Mouse (Mus musculus) lung, postnatal 14 days (tissue): ENCODE results near the gene Dgcr8.

Experiments
- DNase-seq: peaks from one replicate; pipeline ENCODE4 v3.0.0; 2021

Gene Dgcr8

DNA sequence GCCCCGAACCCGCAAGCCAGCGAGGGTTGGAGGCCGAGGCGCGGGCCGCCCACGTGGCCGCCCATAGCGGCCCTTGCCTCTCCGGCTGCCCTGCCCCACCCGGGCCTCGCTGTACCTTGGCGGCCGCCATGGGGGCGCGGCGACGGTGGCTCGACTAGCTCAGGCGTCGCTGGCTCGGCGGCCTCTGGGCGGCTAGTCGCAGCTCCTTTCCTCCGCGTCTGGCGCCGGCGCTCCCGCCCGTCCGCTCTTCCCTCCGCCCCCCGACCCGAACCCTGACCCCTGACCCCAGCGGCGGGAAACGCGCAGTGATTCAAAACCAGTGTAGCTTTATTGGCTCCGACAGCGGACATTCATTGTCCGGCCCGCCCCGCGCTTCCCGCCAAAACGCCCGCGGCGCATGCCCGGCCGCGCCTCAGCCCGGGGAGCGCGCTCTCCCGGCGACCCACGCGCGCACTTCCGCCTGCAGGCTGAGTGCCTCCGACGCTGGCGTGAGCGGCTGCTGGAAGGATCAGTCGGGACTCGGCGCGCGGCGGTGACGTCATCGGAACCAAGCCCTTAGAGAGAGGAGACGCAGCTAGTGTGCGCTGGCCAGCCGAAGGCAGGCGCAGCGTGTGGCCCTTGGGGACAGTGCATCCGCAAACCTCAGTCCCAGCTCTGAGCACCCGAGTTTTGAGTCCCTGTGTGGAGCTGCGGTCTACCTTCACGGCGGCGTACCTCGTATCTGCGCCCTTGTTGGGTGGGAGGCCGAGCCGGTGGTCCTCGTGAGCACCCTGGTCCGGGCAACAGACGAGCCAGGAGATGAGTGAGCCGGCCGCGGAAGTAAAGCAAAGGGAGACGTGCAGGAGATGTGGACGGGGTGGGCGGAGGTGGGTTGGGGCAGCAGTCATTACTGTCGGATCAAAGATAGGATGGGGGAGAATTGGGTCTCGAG is 40.3 kb downstream of the Dgcr8 start, which contains the start of the genes Trmt2a and Ranbp1:
Gene Trmt2a, plus strand, starts transcription at position 247 of the 931 bp plus-strand sequence.
Gene Ranbp1, minus strand, starts transcription at position 300 of the 931 bp plus-strand sequence.
- DNase-seq: peak; percentile 99

- peak; percentile 3 for DNase-seq
These were observed 41.3 kb downstream of the Dgcr8 start for GRCm38 (mm10) chr16:18247521-18248399.

GRCm38 (mm10) chr16:18241581-18241980 is 47.5 kb downstream of the Dgcr8 start:
- no peak for DNase-seq

GRCm38 (mm10) chr16:18236676-18237501 is 52.2 kb downstream of the Dgcr8 start:
- no peak for DNase-seq

GRCm38 (mm10) chr16:18235389-18236065 is 53.5 kb downstream of the Dgcr8 start:
- peak; percentile 73 for DNase-seq

GRCm38 (mm10) chr16:18234671-18235388 is 54.2 kb downstream of the Dgcr8 start, which contains the start of gene Zdhhc8:
Gene Zdhhc8 (minus strand): TSS chr16:18235136.
- peak; percentile 79 for DNase-seq

- no peak for DNase-seq
These were observed 55.0 kb downstream of the Dgcr8 start for GRCm38 (mm10) chr16:18233919-18234670.

DNA sequence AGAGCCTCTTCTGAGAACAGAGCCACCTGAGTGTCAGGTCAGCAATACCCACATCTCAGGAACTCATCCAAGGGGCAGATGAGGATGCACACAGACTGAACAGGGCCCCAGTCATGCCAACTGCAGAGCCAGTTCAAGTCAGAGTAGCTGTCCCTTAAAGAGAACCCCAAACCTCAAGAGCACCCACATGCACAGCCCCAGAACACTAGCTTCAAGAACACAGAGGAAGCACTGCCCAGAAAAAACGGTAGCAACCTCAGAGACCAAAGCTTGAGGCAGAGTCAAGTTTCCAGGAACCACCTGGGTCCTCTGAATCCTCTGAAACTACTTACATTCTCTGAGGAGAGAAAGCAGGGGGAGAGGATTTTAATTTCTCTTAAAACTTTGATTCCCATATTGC is 55.6 kb downstream of the Dgcr8 start:
- DNase-seq: no peak

DNA sequence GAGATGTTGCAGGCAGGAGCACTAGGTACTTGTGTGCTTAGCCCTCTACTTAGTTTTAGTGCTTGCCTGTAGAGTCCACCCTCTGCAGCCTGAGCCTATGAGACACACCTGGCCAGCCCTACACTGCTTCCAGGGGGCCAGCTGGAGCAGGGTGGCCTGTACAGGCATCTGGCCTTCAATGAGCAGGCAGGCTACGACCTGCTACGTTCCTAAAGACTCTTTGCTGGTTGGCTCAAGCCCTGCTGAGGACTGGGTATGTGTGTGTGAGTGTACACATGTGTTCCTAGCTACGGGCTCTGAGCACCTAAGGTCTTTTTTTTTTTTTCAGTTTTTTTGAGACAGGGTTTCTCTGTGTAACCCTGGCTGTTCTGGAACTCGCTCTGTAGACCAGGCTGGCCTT is 57.6 kb downstream of the Dgcr8 start:
- DNase-seq: no peak

DNA sequence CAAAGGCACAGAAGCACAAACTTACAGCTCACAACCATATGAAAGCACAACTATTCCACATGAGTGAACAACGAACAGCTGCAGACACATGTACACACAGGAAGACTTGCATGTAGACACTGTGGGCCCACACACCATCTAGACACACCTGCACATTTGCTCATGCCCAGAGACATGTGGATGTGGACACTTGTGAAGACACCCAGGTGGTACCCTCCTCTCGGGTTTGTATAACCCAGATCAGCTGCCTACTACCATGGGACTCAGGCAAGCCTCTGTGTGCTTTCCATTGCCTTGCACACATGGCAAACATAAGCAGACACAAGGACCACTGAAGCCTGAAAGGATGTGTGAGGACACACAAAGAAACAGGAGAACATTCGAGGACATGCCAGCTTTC is 58.0 kb downstream of the Dgcr8 start:
- no peak for DNase-seq

DNA sequence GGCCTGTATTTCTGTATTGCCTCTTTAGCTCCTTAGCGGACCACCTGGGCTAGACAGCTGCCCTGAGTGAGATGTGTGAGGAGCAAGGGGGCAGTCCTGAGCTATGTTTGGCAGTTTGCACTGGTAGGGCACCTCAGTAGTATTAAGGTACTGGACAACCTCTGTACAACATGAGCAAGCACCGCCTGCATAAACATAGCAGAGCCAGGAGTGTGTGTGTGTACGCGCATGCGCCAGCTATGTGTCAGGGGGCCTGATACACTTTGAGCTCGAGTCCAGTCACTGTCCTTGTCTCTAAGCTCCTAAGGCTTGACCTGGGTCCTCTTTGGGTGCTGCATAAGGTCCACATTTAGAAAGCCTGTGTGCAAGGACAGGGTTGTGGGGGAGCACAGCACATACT is 58.4 kb downstream of the Dgcr8 start:
- DNase-seq: no peak

DNA sequence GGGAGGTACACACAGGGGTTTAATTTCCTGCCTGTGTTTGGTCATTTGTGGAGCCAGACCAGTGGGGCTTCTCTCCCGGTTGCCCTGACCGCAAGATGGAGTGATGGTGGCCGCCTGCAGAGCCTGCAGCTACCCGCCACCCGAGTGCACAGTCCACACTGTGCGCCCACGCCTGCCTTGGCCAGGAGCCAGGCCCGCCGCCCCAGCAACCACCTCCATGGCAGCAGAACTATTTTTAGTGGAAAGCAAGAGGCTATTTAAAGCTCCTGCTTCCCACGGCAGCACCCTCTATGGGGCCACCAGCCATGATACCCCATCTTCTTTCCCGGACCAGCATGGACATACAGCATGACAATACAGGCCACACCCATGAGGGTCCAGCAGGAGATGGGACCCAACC is 59.4 kb downstream of the Dgcr8 start:
- no peak for DNase-seq

GRCm38 (mm10) chr16:18228856-18229255 is 60.2 kb downstream of the Dgcr8 start:
- DNase-seq: no peak

DNA sequence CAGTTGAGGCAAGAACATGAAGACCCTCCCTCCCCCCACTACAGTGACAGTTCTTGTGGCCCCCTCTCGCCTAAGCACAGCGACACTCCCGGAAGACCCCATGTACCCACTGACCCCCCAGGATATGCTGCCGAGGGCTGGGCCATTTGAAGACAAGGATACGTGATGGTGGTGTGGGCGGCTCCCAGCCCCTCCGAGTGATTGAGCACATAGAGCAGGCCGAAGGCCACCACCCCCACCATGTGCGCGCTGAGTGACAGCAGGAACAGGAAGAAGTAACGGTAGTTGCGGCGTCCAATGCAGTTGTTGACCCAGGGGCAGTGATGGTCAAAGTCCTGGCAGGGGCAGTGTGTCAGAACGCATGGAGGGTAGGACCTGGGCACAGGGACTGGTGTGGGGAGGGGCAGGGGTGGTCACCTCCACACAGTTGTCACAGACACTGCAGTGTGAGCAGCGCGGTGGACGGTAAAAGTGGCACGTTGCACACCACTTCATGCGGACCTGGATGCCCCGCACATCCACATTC is 61.1 kb downstream of the Dgcr8 start:
- no peak for DNase-seq

DNA sequence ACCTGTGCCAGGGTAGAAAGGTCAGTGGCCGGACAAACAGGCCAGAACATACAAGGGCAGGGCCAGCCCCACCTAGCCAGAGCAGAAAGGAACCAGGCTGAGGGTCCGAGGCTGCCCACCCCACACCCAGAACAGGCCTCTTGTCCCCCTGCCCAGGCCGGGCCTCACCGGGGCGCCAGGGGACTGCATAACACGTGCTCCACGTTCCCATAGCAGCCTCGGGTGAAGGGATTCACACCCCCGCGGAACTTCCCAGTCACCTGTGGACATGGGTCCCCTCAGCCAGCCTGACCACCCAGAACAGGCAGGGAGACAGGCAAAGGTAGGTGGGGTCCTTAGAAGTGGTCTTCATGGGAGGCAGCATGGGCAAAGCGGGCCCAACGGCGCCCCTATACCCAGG is 61.9 kb downstream of the Dgcr8 start:
- no peak for DNase-seq

DNA sequence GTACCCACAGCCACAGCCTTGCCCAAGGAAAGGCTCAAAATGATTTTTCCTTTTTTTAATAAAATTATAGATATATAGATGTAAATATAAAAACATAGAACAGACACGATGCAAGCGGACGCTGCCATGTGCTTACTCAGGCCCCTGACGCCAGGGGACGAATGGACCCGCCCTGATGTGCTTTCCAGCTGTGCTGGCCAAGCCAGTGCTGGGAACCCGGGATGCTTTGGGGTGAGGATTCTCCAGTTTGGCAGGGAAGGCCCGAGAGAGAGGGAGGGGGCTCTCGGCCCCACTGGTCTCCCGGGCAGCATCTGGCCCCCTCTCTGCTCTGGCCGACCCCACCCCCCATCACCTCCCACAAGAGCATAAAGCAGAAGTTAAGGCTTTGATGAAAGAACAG is 66.9 kb downstream of the Dgcr8 start:
- no peak for DNase-seq

DNA sequence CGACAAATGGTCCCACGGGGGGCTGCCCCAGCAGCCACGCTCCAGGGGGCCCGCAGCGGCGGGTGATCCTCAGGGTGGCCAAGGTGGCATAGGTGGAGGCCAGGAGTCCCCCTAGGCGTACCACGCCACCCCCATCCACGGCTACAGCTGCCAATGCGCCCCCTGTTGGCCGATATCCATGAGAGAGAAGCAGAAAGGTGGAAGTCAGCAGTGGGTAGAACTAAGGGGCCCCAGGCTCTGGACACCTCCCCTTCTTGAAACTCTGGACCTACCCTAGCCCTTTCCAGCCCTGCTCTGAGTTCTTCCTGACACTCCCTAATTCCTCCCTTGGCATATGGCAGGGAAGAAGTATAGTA is 67.5 kb downstream of the Dgcr8 start:
- DNase-seq: no peak

DNA sequence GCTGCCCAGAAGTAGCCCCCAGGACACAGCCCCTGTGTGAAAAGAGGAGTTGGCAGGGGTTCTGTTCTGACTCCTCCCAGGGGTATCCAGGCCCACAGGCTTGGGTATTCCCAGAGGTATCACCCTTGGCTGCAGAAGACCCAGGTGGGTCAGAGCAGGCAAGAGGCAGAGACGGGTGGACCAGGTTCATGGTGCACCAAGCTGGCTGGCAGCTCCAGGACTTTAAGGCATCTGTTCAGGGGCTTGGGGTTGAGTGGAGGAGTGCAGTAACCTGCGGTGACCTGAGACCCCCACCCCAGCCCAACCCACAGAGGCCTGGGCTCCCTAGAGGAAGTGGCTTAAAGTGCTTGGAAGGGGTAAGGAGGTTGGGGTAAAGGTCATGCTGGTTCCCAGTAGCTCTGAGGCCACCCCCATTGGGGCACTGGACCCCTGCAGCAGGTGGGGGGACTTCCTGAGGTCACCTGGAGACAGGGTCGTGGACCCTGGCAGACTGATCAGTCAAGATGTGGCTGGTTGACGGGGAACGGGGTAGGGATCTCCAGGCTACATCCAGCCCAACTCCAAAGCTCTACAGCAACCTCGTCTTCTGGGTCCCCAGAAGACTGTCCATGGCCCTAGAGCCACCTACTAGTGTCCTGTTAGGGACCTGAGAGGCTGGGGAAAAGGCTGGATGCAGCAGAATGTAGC is 68.0 kb downstream of the Dgcr8 start:
- DNase-seq: no peak

DNA sequence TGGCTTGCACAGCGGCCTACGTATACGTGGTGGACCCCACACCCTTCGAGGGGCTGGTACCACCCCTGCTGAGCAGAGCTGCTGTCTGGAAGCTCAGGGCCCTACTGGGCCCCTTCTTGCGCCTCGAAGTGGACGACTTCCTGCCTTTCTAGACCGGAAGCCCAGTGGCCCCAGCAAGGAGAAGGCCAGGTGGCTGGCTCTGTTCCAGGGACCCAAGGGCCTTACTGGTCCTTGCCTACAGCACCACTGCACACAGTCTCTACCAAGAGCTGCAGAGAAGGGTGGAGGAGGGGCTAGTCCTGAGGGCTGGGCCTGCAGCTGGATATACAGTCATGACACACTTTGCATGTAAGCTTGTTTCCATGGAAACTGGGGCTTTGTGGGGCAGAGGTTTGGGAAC is 69.0 kb downstream of the Dgcr8 start:
- no peak for DNase-seq

DNA sequence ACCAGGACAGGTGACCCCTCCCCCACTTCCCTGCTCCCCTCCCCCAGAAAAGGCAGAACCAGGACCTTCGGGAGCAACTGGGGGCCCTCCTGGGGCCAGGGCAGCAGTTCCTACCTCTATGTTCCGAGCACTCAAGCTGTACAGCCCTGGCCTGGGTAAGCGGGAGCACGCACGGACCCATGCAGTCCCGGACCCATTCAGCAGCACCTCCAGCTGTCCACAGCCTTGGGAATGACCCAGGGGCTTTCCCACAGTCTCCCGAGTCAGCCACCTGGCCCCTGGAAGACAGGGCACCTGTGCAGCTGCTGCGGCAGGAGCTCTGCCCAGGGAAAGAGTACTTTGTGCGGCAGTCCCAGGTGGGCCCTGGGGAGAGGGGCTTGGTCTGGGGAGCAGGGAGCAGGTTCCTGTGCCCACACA is 70.5 kb downstream of the Dgcr8 start:
- no peak for DNase-seq
